In genomic region chr17:47395376-47395913, GRCm38 (mm10) we compare ENCODE assay signal across 8 mouse cellular contexts. TPM values are rescaled to one million over a fixed set of nuclear protein-coding genes. Genes with fewer than 3 reads are reported as not detected.
DNase-seq lines count a peak whose midpoint lies in the region; ATAC-seq lines count a peak whose summit lies in the region.

No protein-coding gene starts in this region.

- H3K27ac ChIP-seq in embryonic facial prominence, embryonic 14.5 days (replicated peaks; ENCODE audit: low read depth, low read length): no peak overlapping the region
- no peak overlapping the region for H3K27ac ChIP-seq in heart, embryonic 15.5 days

- 0 out of 2 replicates have a peak overlapping the region, but pooled peaks have one; percentile 7 for H3K9ac ChIP-seq in embryonic facial prominence, embryonic 14.5 days (ENCODE audit: low read depth, low read length)
- H3K9ac ChIP-seq in heart, embryonic 15.5 days: 0 out of 2 replicates have a peak overlapping the region, but pooled peaks have one; percentile 19

- peaks cover 9% of the 10 kb centered on the region for H3K4me1 ChIP-seq in embryonic facial prominence, embryonic 14.5 days (ENCODE audit: control insufficient read depth, insufficient read depth, low read length)
- H3K4me1 ChIP-seq in heart, embryonic 15.5 days (replicated peaks): peaks cover 15% of the 10 kb centered on the region

- DNase-seq in 416B (ENCODE audit: low read depth) (peak; percentile 93), R1 (ENCODE audit: low read depth, low spot score) (peak; percentile 94)
- peak; percentile 61 for DNase-seq in embryonic facial prominence, embryonic 14.5 days (ENCODE audit: low spot score)
- peak; percentile 73 for DNase-seq in kidney, postnatal 10 days
- peak; percentile 73 to 74 for DNase-seq in lung, postnatal 4 days
- peak; percentile 55 for DNase-seq in retina, embryonic 14.5 days (ENCODE audit: low spot score)
- no peak for DNase-seq in cerebellum, adult 9-10 months

- H3K27me3 ChIP-seq in embryonic facial prominence, embryonic 14.5 days (replicated peaks; ENCODE audit: control insufficient read depth, insufficient read depth, low read length): peaks cover 29% of the 10 kb centered on the region
- peaks cover 24% of the 10 kb centered on the region for H3K27me3 ChIP-seq in heart, embryonic 15.5 days

- peak; percentile 78 for ATAC-seq in embryonic facial prominence, embryonic 14.5 days (ENCODE audit: low read depth)
- no peak for ATAC-seq in heart, embryonic 15.5 days (replicated peaks; ENCODE audit: insufficient number of reproducible peaks, insufficient read depth, low FRiP score, low read depth)

- peak overlapping the region; percentile 54 for H3K4me2 ChIP-seq in embryonic facial prominence, embryonic 14.5 days (ENCODE audit: low read depth, low read length)
- H3K4me2 ChIP-seq in heart, embryonic 15.5 days: peak overlapping the region; percentile 70

- peak overlapping the region; percentile 33 for H3K4me3 ChIP-seq in embryonic facial prominence, embryonic 14.5 days (ENCODE audit: low read depth, low read length)
- peak overlapping the region; percentile 42 for H3K4me3 ChIP-seq in heart, embryonic 15.5 days

- no peaks in the 10 kb centered on the region for H3K9me3 ChIP-seq in embryonic facial prominence, embryonic 14.5 days (ENCODE audit: control insufficient read depth, low read length)
- H3K9me3 ChIP-seq in heart, embryonic 15.5 days (replicated peaks): no peaks in the 10 kb centered on the region

- no peaks in the 10 kb centered on the region for H3K36me3 ChIP-seq in embryonic facial prominence, embryonic 14.5 days (ENCODE audit: control insufficient read depth, insufficient read depth, low read length)
- H3K36me3 ChIP-seq in heart, embryonic 15.5 days: no peaks in the 10 kb centered on the region

- 3% methylated on average over 16 of the region's 20 CpGs for WGBS in embryonic facial prominence, embryonic 14.5 days
- WGBS in heart, embryonic 15.5 days: 3% methylated on average over 19 of the region's 20 CpGs

RNA-seq across cellular contexts. Expression of gene Guca1a, which starts 4.9 kb away (rescaled TPM):
- polyA plus RNA-seq in embryonic facial prominence, embryonic 14.5 days (2014; fragmentation: Nextera tagmentation; extraction: Ambion mirVana): 5.7 and 6.5 TPM in 2 replicates
- 1.7 TPM in 2 replicates for polyA plus RNA-seq in heart, embryonic 15.5 days (2015; fragmentation: Nextera tagmentation; extraction: Ambion mirVana)

RNA-seq across cellular contexts. Expression of gene Guca1b, which starts 10.3 kb away (rescaled TPM):
- 0.37 and 0.50 TPM in 2 replicates for polyA plus RNA-seq in embryonic facial prominence, embryonic 14.5 days (2014; fragmentation: Nextera tagmentation; extraction: Ambion mirVana)
- polyA plus RNA-seq in heart, embryonic 15.5 days (2015; fragmentation: Nextera tagmentation; extraction: Ambion mirVana): 0.91 and 1.2 TPM in 2 replicates

RNA-seq across cellular contexts. Expression of gene Mrps10, which starts 26.8 kb away (rescaled TPM):
- 72.9 and 74.0 TPM in 2 replicates for polyA plus RNA-seq in embryonic facial prominence, embryonic 14.5 days (2014; fragmentation: Nextera tagmentation; extraction: Ambion mirVana)
- 58.4 and 61.0 TPM in 2 replicates for polyA plus RNA-seq in heart, embryonic 15.5 days (2015; fragmentation: Nextera tagmentation; extraction: Ambion mirVana)

RNA-seq across cellular contexts. Expression of gene AI661453, which starts 41.0 kb away (rescaled TPM):
- 2.4 and 2.9 TPM in 2 replicates for polyA plus RNA-seq in embryonic facial prominence, embryonic 14.5 days (2014; fragmentation: Nextera tagmentation; extraction: Ambion mirVana)
- 0.96 and 1.2 TPM in 2 replicates for polyA plus RNA-seq in heart, embryonic 15.5 days (2015; fragmentation: Nextera tagmentation; extraction: Ambion mirVana)

RNA-seq across cellular contexts. Expression of gene 1700001C19Rik, which starts 41.7 kb away (rescaled TPM):
- 0.13 and 0.49 TPM in 2 replicates for polyA plus RNA-seq in embryonic facial prominence, embryonic 14.5 days (2014; fragmentation: Nextera tagmentation; extraction: Ambion mirVana)
- 0.60 and 1.0 TPM in 2 replicates for polyA plus RNA-seq in heart, embryonic 15.5 days (2015; fragmentation: Nextera tagmentation; extraction: Ambion mirVana)
